Mouse (Mus musculus): ENCODE data around the gene Camk1g. TPM values are rescaled to one million over a fixed set of nuclear protein-coding genes. Genes with fewer than 3 reads are reported as not detected.

The Camk1g gene
- total RNA-seq, 2 experiments from 2014 or later = 0.15 to 0.22 TPM

- DNase-seq = no peak
These were observed 68.6 kb downstream of the Camk1g start for GRCm38 (mm10) chr1:193301216-193302092.

- DNase-seq = no peak
These were observed 70.1 kb downstream of the Camk1g start for GRCm38 (mm10) chr1:193299995-193300394.

GRCm38 (mm10) chr1:193298141-193298765, 71.8 kb downstream of the Camk1g start:
- DNase-seq = no peak

Other genes starting within 250 kb of the Camk1g start
- gene Diexf, start 240.0 kb downstream of the Camk1g start, total RNA-seq (2021) = 10 to 100 TPM; 10.1 to 12.4 TPM
- gene Irf6, start 217.2 kb downstream of the Camk1g start, total RNA-seq (2021) = 1 to 10 TPM; 1.1 to 2.5 TPM
- 1 to 10 TPM; 4.1 to 5.1 TPM for gene A130010J15Rik, start 202.3 kb downstream of the Camk1g start, total RNA-seq (2021)
- 1 to 10 TPM; 1.3 to 4.7 TPM for gene Traf3ip3, start 168.6 kb downstream of the Camk1g start, total RNA-seq (2021)
- gene Lamb3, start 162.6 kb downstream of the Camk1g start, total RNA-seq (2021) = 10 to 100 TPM in 1 of 2 experiments, 1 to 10 TPM in 1; 8.5 to 13.5 TPM
- gene Hsd11b1, start 106.2 kb downstream of the Camk1g start, total RNA-seq (2021) = 10 to 100 TPM; 15.1 to 19.6 TPM
- 10 to 100 TPM; 43.4 to 49.3 TPM for gene G0s2, start 97.1 kb downstream of the Camk1g start, total RNA-seq (2021)

All from heart, adult 18-20 months (tissue).